Mouse (Mus musculus) kidney, embryonic 16.5 days (tissue): ENCODE measurements at regions not wholly inside any gene's neighbourhood (a gene's known extent, or its start where the extent isn't known, plus 50 kb on each side); places are given as distances from the start of the nearest gene placed in this dataset.
"Not testable (repeated sequence)": the region's sequence is repeated elsewhere in the genome, so short reads cannot be mapped to it uniquely, and the experiment has no call there.

Source experiments
- ATAC-seq: fragments of 200-750 bp; cut with Nextera tagmentation; 2 replicates; pipeline ENCODE4 v1.8.0; 2017; ENCODE audit warnings: moderate TSS enrichment; ENCODE audit not compliant: low FRiP score, low TSS enrichment
- H3K27ac ChIP-seq: fragments of 300-500 bp; sonication (generic); 2 replicates; pipeline ENCODE4 v1.5.1; 2014; ENCODE audit warnings: low read length
- H3K27me3 ChIP-seq: fragments of 300-500 bp; sonication (generic); 2 replicates; pipeline ENCODE4 v1.6.1; 2014; ENCODE audit warnings: low read length, control low read depth, mixed read lengths; ENCODE audit not compliant: insufficient read depth
- H3K36me3 ChIP-seq: fragments of 300-500 bp; sonication (generic); 2 replicates; pipeline ENCODE4 v1.6.1; 2014; ENCODE audit warnings: low read length, control low read depth, mixed read lengths; ENCODE audit not compliant: insufficient read depth
- H3K4me1 ChIP-seq: fragments of 300-500 bp; sonication (generic); 2 replicates; pipeline ENCODE4 v1.6.1; 2014; ENCODE audit warnings: low read length, control low read depth, mixed read lengths; ENCODE audit not compliant: insufficient read depth
- H3K4me2 ChIP-seq: fragments of 300-500 bp; sonication (generic); replicated peaks from 2 replicates; pipeline ENCODE4 v1.6.1; 2014; ENCODE audit warnings: low read depth, low read length
- H3K4me3 ChIP-seq: fragments of 300-500 bp; sonication (generic); 2 replicates; pipeline ENCODE4 v1.5.1; 2014; ENCODE audit warnings: mild to moderate bottlenecking, low read length
- H3K9ac ChIP-seq: fragments of 300-500 bp; sonication (generic); replicated peaks from 2 replicates; pipeline ENCODE4 v1.6.1; 2014; ENCODE audit warnings: low read length
- H3K9me3 ChIP-seq: fragments of 300-500 bp; sonication (generic); 2 replicates; pipeline ENCODE4 v1.6.1; 2016; ENCODE audit warnings: low read length, control low read depth
- WGBS: fragments of 180-500 bp; shearing (Covaris S2); extraction: QIAGEN DNeasy Blood & Tissue Kit; methylation state at CpG from one replicate; pipeline ENCODE4 v1.1.7; 2014; 5-methylcytosine and 5-hydroxymethylcytosine counted together

GRCm38 (mm10) chr4:5590531-5590930, 797.4 kb upstream of the Impad1 start:
- Histone ChIP-seq H3K9ac (no peak overlapping the region), H3K27ac (no peak overlapping the region), H3K36me3 (no peaks in the 10 kb centered on the region), H3K9me3 (no peaks in the 10 kb centered on the region), H3K4me3 (no peak overlapping the region), H3K4me2 (no peak overlapping the region), H3K4me1 (no peaks in the 10 kb centered on the region), H3K27me3 (no peaks in the 10 kb centered on the region)
- 47% methylated on average over 4 of the region's 4 CpGs for WGBS
- ATAC-seq: no peak

GRCm38 (mm10) chr4:5587465-5587864, 794.3 kb upstream of the Impad1 start:
- no peak for ATAC-seq
- H3K4me1 ChIP-seq: no peaks in the 10 kb centered on the region
- H3K4me3 ChIP-seq: no peak overlapping the region
- H3K27me3 ChIP-seq: no peaks in the 10 kb centered on the region
- no peak overlapping the region for H3K27ac ChIP-seq
- no peak overlapping the region for H3K9ac ChIP-seq
- no peaks in the 10 kb centered on the region for H3K36me3 ChIP-seq
- no peak overlapping the region for H3K4me2 ChIP-seq
- 78% methylated on average over 4 of the region's 4 CpGs for WGBS
- no peaks in the 10 kb centered on the region for H3K9me3 ChIP-seq

- Histone ChIP-seq H3K9me3 (no peaks in the 10 kb centered on the region), H3K27me3 (no peaks in the 10 kb centered on the region), H3K27ac (no peak overlapping the region), H3K36me3 (no peaks in the 10 kb centered on the region), H3K4me3 (no peak overlapping the region), H3K4me2 (no peak overlapping the region), H3K4me1 (no peaks in the 10 kb centered on the region), H3K9ac (no peak overlapping the region)
- 66% methylated on average over 4 of the region's 4 CpGs for WGBS
- no peak for ATAC-seq
Measured at GRCm38 (mm10) chr4:5585205-5585604, 792.0 kb upstream of the Impad1 start.

- H3K9me3 ChIP-seq: no peaks in the 10 kb centered on the region
- no peaks in the 10 kb centered on the region for H3K36me3 ChIP-seq
- H3K9ac ChIP-seq: no peak overlapping the region
- WGBS: 49% methylated on average over 6 of the region's 6 CpGs
- no peak overlapping the region for H3K27ac ChIP-seq
- no peak overlapping the region for H3K4me3 ChIP-seq
- H3K4me2 ChIP-seq: no peak overlapping the region
- H3K4me1 ChIP-seq: no peaks in the 10 kb centered on the region
- ATAC-seq: peak; percentile 54; the same call in 1 of the 2 replicates
- no peaks in the 10 kb centered on the region for H3K27me3 ChIP-seq
Measured at GRCm38 (mm10) chr4:5583989-5584677, 791.0 kb upstream of the Impad1 start.

- no peak for ATAC-seq
- no peak overlapping the region for H3K4me3 ChIP-seq
- no peaks in the 10 kb centered on the region for H3K27me3 ChIP-seq
- H3K9ac ChIP-seq: no peak overlapping the region
- no peak overlapping the region for H3K27ac ChIP-seq
- H3K4me1 ChIP-seq: no peaks in the 10 kb centered on the region
- H3K36me3 ChIP-seq: no peaks in the 10 kb centered on the region
- no peaks in the 10 kb centered on the region for H3K9me3 ChIP-seq
- no peak overlapping the region for H3K4me2 ChIP-seq
Measured at GRCm38 (mm10) chr4:5568076-5568475, 774.9 kb upstream of the Impad1 start.

- Histone ChIP-seq H3K9me3 (no peaks in the 10 kb centered on the region), H3K27ac (no peak overlapping the region), H3K4me3 (no peak overlapping the region), H3K4me2 (no peak overlapping the region), H3K9ac (no peak overlapping the region), H3K27me3 (no peaks in the 10 kb centered on the region), H3K36me3 (no peaks in the 10 kb centered on the region), H3K4me1 (no peaks in the 10 kb centered on the region)
- ATAC-seq: peak; percentile 46; the same call in 1 of the 2 replicates
- WGBS: 50% methylated on average over 3 of the region's 3 CpGs
Measured at GRCm38 (mm10) chr4:5560001-5560657, 767.0 kb upstream of the Impad1 start.

GRCm38 (mm10) chr4:5540155-5540554, 747.0 kb upstream of the Impad1 start:
- no peak overlapping the region for H3K27ac ChIP-seq
- H3K4me1 ChIP-seq: no peaks in the 10 kb centered on the region
- H3K9me3 ChIP-seq: no peaks in the 10 kb centered on the region
- 80% methylated on average over 3 of the region's 3 CpGs for WGBS
- no peak for ATAC-seq
- no peaks in the 10 kb centered on the region for H3K27me3 ChIP-seq
- H3K4me3 ChIP-seq: no peak overlapping the region
- H3K36me3 ChIP-seq: no peaks in the 10 kb centered on the region
- H3K4me2 ChIP-seq: no peak overlapping the region
- no peak overlapping the region for H3K9ac ChIP-seq

- Histone ChIP-seq H3K9ac (no peak overlapping the region), H3K27ac (no peak overlapping the region), H3K27me3 (no peaks in the 10 kb centered on the region), H3K36me3 (no peaks in the 10 kb centered on the region), H3K4me3 (no peak overlapping the region), H3K9me3 (no peaks in the 10 kb centered on the region), H3K4me2 (no peak overlapping the region), H3K4me1 (no peaks in the 10 kb centered on the region)
- WGBS: 53% methylated on average over 4 of the region's 4 CpGs
- ATAC-seq: no peak
Measured at GRCm38 (mm10) chr4:5530416-5530815, 737.3 kb upstream of the Impad1 start.

- H3K4me1 ChIP-seq: no peaks in the 10 kb centered on the region
- no peak overlapping the region for H3K9ac ChIP-seq
- no peak overlapping the region for H3K4me2 ChIP-seq
- no peaks in the 10 kb centered on the region for H3K9me3 ChIP-seq
- no peak overlapping the region for H3K4me3 ChIP-seq
- no peak overlapping the region for H3K27ac ChIP-seq
- 68% methylated on average over 2 of the region's 2 CpGs for WGBS
- no peaks in the 10 kb centered on the region for H3K36me3 ChIP-seq
- no peak for ATAC-seq
- H3K27me3 ChIP-seq: no peaks in the 10 kb centered on the region
Measured at GRCm38 (mm10) chr4:5518522-5518921, 725.4 kb upstream of the Impad1 start.

GRCm38 (mm10) chr4:5515426-5515825, 722.3 kb upstream of the Impad1 start:
- H3K4me1 ChIP-seq, H3K27me3 ChIP-seq, H3K9ac ChIP-seq, H3K4me3 ChIP-seq, ATAC-seq, H3K27ac ChIP-seq, H3K36me3 ChIP-seq, H3K4me2 ChIP-seq, H3K9me3 ChIP-seq: not testable (repeated sequence)
- 92% methylated on average over 6 of the region's 6 CpGs for WGBS
